Mouse (Mus musculus) stomach, postnatal 0 days (tissue): ENCODE results near the gene Tex14.

Experiments
- CTCF ChIP-seq: IDR thresholded peaks from 2 replicates; pipeline ENCODE4 v1.5.1; 2016; ENCODE audit warnings: antibody characterized with exemption, low read depth, mild to moderate bottlenecking, moderate library complexity
- EP300 ChIP-seq: optimal IDR thresholded peaks from 2 replicates; pipeline ENCODE3; 2016; ENCODE audit warnings: antibody characterized with exemption

- no peak for TF ChIP-seq EP300
- no peak for TF ChIP-seq CTCF
These were observed 23.3 kb downstream of the Tex14 start for GRCm38 (mm10) chr11:87428051-87428673.
